Mouse (Mus musculus) stomach, postnatal 0 days (tissue): ENCODE measurements at regions not wholly inside any gene's neighbourhood (a gene's known extent, or its start where the extent isn't known, plus 50 kb on each side); places are given as distances from the start of the nearest gene placed in this dataset.

ENCODE experiments used
- CTCF ChIP-seq: IDR thresholded peaks from 2 replicates; pipeline ENCODE4 v1.5.1; 2016; ENCODE audit warnings: antibody characterized with exemption, low read depth, mild to moderate bottlenecking, moderate library complexity
- EP300 ChIP-seq: optimal IDR thresholded peaks from 2 replicates; pipeline ENCODE3; 2016; ENCODE audit warnings: antibody characterized with exemption

- no peak for TF ChIP-seq CTCF
- no peak for TF ChIP-seq EP300
Measured at GRCm38 (mm10) chr13:110471526-110471925, 76.7 kb downstream of the Plk2 start.
